Mouse (Mus musculus) forebrain, embryonic 10.5 days (tissue): ENCODE measurements around the gene Ifit1bl1. TPM values are rescaled to one million over a fixed set of nuclear protein-coding genes. Genes with fewer than 3 reads are reported as not detected.
"Not testable (repeated sequence)": the region's sequence is repeated elsewhere in the genome, so short reads cannot be mapped to it uniquely, and the experiment has no call there.

Experiments used
- DNase-seq: peaks from one replicate; pipeline ENCODE4 v3.0.0-alpha.2; 2017; ENCODE audit warnings: low spot score; ENCODE audit errors: extremely low spot score
- H3K27ac ChIP-seq: fragments of 300-500 bp; sonication (generic); 2 replicates; pipeline ENCODE4 v1.5.1; 2016; ENCODE audit warnings: mild to moderate bottlenecking
- H3K27me3 ChIP-seq: fragments of 300-500 bp; sonication (generic); 2 replicates; pipeline ENCODE4 v1.6.1; 2016; ENCODE audit warnings: mild to moderate bottlenecking; ENCODE audit not compliant: poor library complexity, severe bottlenecking
- H3K36me3 ChIP-seq: fragments of 300-500 bp; sonication (generic); replicated peaks from 2 replicates; pipeline ENCODE4 v1.6.1; 2016; ENCODE audit warnings: mild to moderate bottlenecking, moderate library complexity
- H3K4me1 ChIP-seq: fragments of 300-500 bp; sonication (generic); 2 replicates; pipeline ENCODE4 v1.6.1; 2016
- H3K4me3 ChIP-seq: fragments of 300-500 bp; sonication (generic); 2 replicates; pipeline ENCODE4 v1.5.1; 2016; ENCODE audit warnings: mild to moderate bottlenecking, moderate library complexity
- H3K9me3 ChIP-seq: fragments of 300-500 bp; sonication (generic); 2 replicates; pipeline ENCODE4 v1.6.1; 2016; ENCODE audit warnings: mild to moderate bottlenecking, moderate library complexity
- WGBS: fragments of 180-500 bp; shearing (Covaris S2); methylation state at CpG from one replicate; pipeline ENCODE4 v1.1.7; 2016; 5-methylcytosine and 5-hydroxymethylcytosine counted together
- polyA plus RNA-seq: library from polyadenylated mRNA; unstranded; fragments of >200 nt; fragmentation: Nextera tagmentation; extraction: Ambion mirVana; gene quantifications from 2 replicates; pipeline ENCODE4 v1.2.1, GENCODE M21; 2016

Gene Ifit1bl1
- polyA plus RNA-seq, 1 experiment from 2014 or later: 0.09 TPM

GRCm38 (mm10) chr19:34583126-34583766 is 18.5 kb downstream of the Ifit1bl1 start, which contains the start of gene Ifit3:
TSS of gene Ifit3 (plus strand) at chr19:34583531.
- not testable (repeated sequence) for H3K4me3 ChIP-seq, H3K9me3 ChIP-seq, DNase-seq, H3K4me1 ChIP-seq, H3K27me3 ChIP-seq, H3K36me3 ChIP-seq, H3K27ac ChIP-seq
- WGBS: 77% methylated on average over 2 of the region's 2 CpGs

- H3K36me3 ChIP-seq, H3K4me1 ChIP-seq, H3K9me3 ChIP-seq, H3K27me3 ChIP-seq, H3K4me3 ChIP-seq, DNase-seq, H3K27ac ChIP-seq: not testable (repeated sequence)
- WGBS: 94% methylated on average over 2 of the region's 2 CpGs
These were observed 19.1 kb downstream of the Ifit1bl1 start for GRCm38 (mm10) chr19:34582696-34583095.

- Histone ChIP-seq H3K27me3 (no peaks in the 10 kb centered on the region), H3K9me3 (no peaks in the 10 kb centered on the region), H3K4me1 (no peaks in the 10 kb centered on the region), H3K36me3 (no peaks in the 10 kb centered on the region), H3K27ac (no peak overlapping the region), H3K4me3 (no peak overlapping the region)
- 79% methylated on average over 1 of the region's 1 CpGs for WGBS
- DNase-seq: no peak
These were observed 24.6 kb downstream of the Ifit1bl1 start for GRCm38 (mm10) chr19:34577121-34577520.

GRCm38 (mm10) chr19:34573650-34574049 is 28.1 kb downstream of the Ifit1bl1 start:
- WGBS: 95% methylated on average over 5 of the region's 5 CpGs
- Histone ChIP-seq H3K4me1 (0 out of 2 replicates have a peak, but pooled peaks cover 4% of the 10 kb centered on the region), H3K27ac (no peak overlapping the region), H3K36me3 (no peaks in the 10 kb centered on the region), H3K9me3 (no peaks in the 10 kb centered on the region), H3K27me3 (no peaks in the 10 kb centered on the region), H3K4me3 (no peak overlapping the region)
- no peak for DNase-seq

- no peak for DNase-seq
- Histone ChIP-seq H3K27me3 (no peaks in the 10 kb centered on the region), H3K9me3 (no peaks in the 10 kb centered on the region), H3K4me1 (0 out of 2 replicates have a peak, but pooled peaks cover 4% of the 10 kb centered on the region), H3K4me3 (no peak overlapping the region), H3K36me3 (no peaks in the 10 kb centered on the region), H3K27ac (no peak overlapping the region)
- 95% methylated on average over 1 of the region's 1 CpGs for WGBS
These were observed 30.7 kb downstream of the Ifit1bl1 start for GRCm38 (mm10) chr19:34571080-34571479.

- no peaks in the 10 kb centered on the region for H3K9me3 ChIP-seq
- H3K4me3 ChIP-seq: no peak overlapping the region
- 0 out of 2 replicates have a peak, but pooled peaks cover 4% of the 10 kb centered on the region for H3K4me1 ChIP-seq
- H3K27me3 ChIP-seq: no peaks in the 10 kb centered on the region
- WGBS: 83% methylated on average over 4 of the region's 4 CpGs
- H3K27ac ChIP-seq: no peak overlapping the region
- no peak for DNase-seq
- H3K36me3 ChIP-seq: no peaks in the 10 kb centered on the region
These were observed 31.8 kb downstream of the Ifit1bl1 start for GRCm38 (mm10) chr19:34569896-34570476.

GRCm38 (mm10) chr19:34568988-34569895 is 32.5 kb downstream of the Ifit1bl1 start:
- no peak for DNase-seq
- WGBS: 78% methylated on average over 7 of the region's 7 CpGs
- no peaks in the 10 kb centered on the region for H3K27me3 ChIP-seq

GRCm38 (mm10) chr19:34566178-34566784 is 35.5 kb downstream of the Ifit1bl1 start:
- Histone ChIP-seq H3K9me3 (no peaks in the 10 kb centered on the region), H3K4me1 (0 out of 2 replicates have a peak, but pooled peaks cover 4% of the 10 kb centered on the region), H3K27ac (no peak overlapping the region), H3K27me3 (no peaks in the 10 kb centered on the region), H3K36me3 (no peaks in the 10 kb centered on the region), H3K4me3 (no peak overlapping the region)
- no peak for DNase-seq
- WGBS: 85% methylated on average over 1 of the region's 1 CpGs

More at GRCm38 (mm10) chr19:34568988-34569895, 32.5 kb downstream of the Ifit1bl1 start:
- Histone ChIP-seq H3K27ac (no peak overlapping the region), H3K9me3 (no peaks in the 10 kb centered on the region), H3K36me3 (no peaks in the 10 kb centered on the region), H3K4me1 (0 out of 2 replicates have a peak, but pooled peaks cover 4% of the 10 kb centered on the region), H3K4me3 (no peak overlapping the region)

GRCm38 (mm10) chr19:34562556-34562955 is 39.2 kb downstream of the Ifit1bl1 start:
- no peaks in the 10 kb centered on the region for H3K27me3 ChIP-seq
- no peak overlapping the region for H3K4me3 ChIP-seq
- no peak for DNase-seq
- H3K9me3 ChIP-seq: no peaks in the 10 kb centered on the region
- no peak overlapping the region for H3K27ac ChIP-seq
- H3K4me1 ChIP-seq: peaks cover 11% of the 10 kb centered on the region
- no peaks in the 10 kb centered on the region for H3K36me3 ChIP-seq

GRCm38 (mm10) chr19:34556621-34557020 is 45.1 kb downstream of the Ifit1bl1 start:
- H3K4me1 ChIP-seq: peaks cover 21% of the 10 kb centered on the region
- H3K27ac ChIP-seq: no peak overlapping the region
- 0 out of 2 replicates have a peak, but pooled peaks cover 4% of the 10 kb centered on the region for H3K9me3 ChIP-seq
- no peaks in the 10 kb centered on the region for H3K27me3 ChIP-seq
- no peak for DNase-seq
- H3K4me3 ChIP-seq: no peak overlapping the region
- 75% methylated on average over 3 of the region's 3 CpGs for WGBS
- H3K36me3 ChIP-seq: no peaks in the 10 kb centered on the region

- Histone ChIP-seq H3K9me3 (0 out of 2 replicates have a peak, but pooled peaks cover 4% of the 10 kb centered on the region), H3K4me3 (no peak overlapping the region), H3K4me1 (peaks cover 20% of the 10 kb centered on the region), H3K27ac (no peak overlapping the region), H3K36me3 (no peaks in the 10 kb centered on the region), H3K27me3 (no peaks in the 10 kb centered on the region)
- DNase-seq: no peak
These were observed 47.7 kb downstream of the Ifit1bl1 start for GRCm38 (mm10) chr19:34554061-34554460.

- Histone ChIP-seq H3K4me1 (peaks cover 20% of the 10 kb centered on the region), H3K9me3 (0 out of 2 replicates have a peak, but pooled peaks cover 4% of the 10 kb centered on the region), H3K4me3 (no peak overlapping the region), H3K27me3 (no peaks in the 10 kb centered on the region), H3K36me3 (no peaks in the 10 kb centered on the region), H3K27ac (no peak overlapping the region)
- DNase-seq: no peak
- WGBS: 80% methylated on average over 3 of the region's 3 CpGs
These were observed 48.2 kb downstream of the Ifit1bl1 start for GRCm38 (mm10) chr19:34553522-34553921.
